Mouse (Mus musculus) liver, embryonic 14.5 days (tissue): ENCODE results near the gene Hand2. TPM values are rescaled to one million over a fixed set of nuclear protein-coding genes. Genes with fewer than 3 reads are reported as not detected.

Source experiments
- ATAC-seq: fragments of 200-750 bp; cut with Nextera tagmentation; 2 replicates; pipeline ENCODE4 v1.8.0; 2017; ENCODE audit warnings: moderate number of reproducible peaks, mild to moderate bottlenecking, moderate library complexity; ENCODE audit not compliant: insufficient read depth
- DNase-seq, 3 experiments: peaks; one replicate each; pipeline ENCODE4 v3.0.0-alpha.2; 2012 to 2013; ENCODE audit warnings: low read depth in 3 of 3, low spot score in 3 of 3
- H3K27ac ChIP-seq: fragments of 300-500 bp; sonication (generic); 2 replicates; pipeline ENCODE4 v1.5.1; 2014; ENCODE audit warnings: moderate library complexity, mild to moderate bottlenecking, control low read depth, inconsistent platforms
- H3K27me3 ChIP-seq: fragments of 300-500 bp; sonication (generic); 2 replicates; pipeline ENCODE4 v1.6.1; 2014; ENCODE audit warnings: mild to moderate bottlenecking, low read length, moderate library complexity; ENCODE audit not compliant: control insufficient read depth, insufficient read depth
- H3K36me3 ChIP-seq: fragments of 300-500 bp; sonication (generic); replicated peaks from 2 replicates; pipeline ENCODE4 v1.6.1; 2014; ENCODE audit warnings: low read depth; ENCODE audit not compliant: control insufficient read depth, insufficient read depth
- H3K4me1 ChIP-seq, 2 experiments: fragments of 200-500 bp in 1 of 2; fragments of 300-500 bp in 1 of 2; sonication (generic) in 1 of 2; replicated peaks; 2 replicates each; pipeline ENCODE4 v1.6.1; 2012 to 2014; ENCODE audit warnings: antibody characterized with exemption in 1 of 2, inconsistent platforms in 1 of 2, low read length in 1 of 2; ENCODE audit not compliant: control insufficient read depth in 2 of 2, insufficient read depth in 2 of 2
- H3K4me2 ChIP-seq: fragments of 300-500 bp; sonication (generic); 2 replicates; pipeline ENCODE4 v1.6.1; 2014; ENCODE audit warnings: low read depth, mild to moderate bottlenecking, control low read depth, moderate library complexity
- H3K4me3 ChIP-seq, 2 experiments: fragments of 200-500 bp in 1 of 2; fragments of 300-500 bp in 1 of 2; sonication (generic) in 1 of 2; 2 replicates each; pipeline ENCODE4 v1.5.1; 2012 to 2014; ENCODE audit warnings: low read depth in 2 of 2, low read length in 2 of 2, mild to moderate bottlenecking in 2 of 2, control low read depth in 1 of 2, inconsistent platforms in 1 of 2, moderate library complexity in 1 of 2; ENCODE audit not compliant: insufficient read depth in 1 of 2
- H3K9ac ChIP-seq: fragments of 300-500 bp; sonication (generic); replicated peaks from 2 replicates; pipeline ENCODE4 v1.6.1; 2014; ENCODE audit warnings: mild to moderate bottlenecking, control low read depth, moderate library complexity
- H3K9me3 ChIP-seq: fragments of 300-500 bp; sonication (generic); 2 replicates; pipeline ENCODE4 v1.6.1; 2016; ENCODE audit warnings: low read length, mixed read lengths; ENCODE audit not compliant: control insufficient read depth
- CTCF ChIP-seq: IDR thresholded peaks from 2 replicates; pipeline ENCODE4 v1.5.1; 2016; ENCODE audit warnings: antibody characterized with exemption, low read depth, control low read depth
- EP300 ChIP-seq: IDR thresholded peaks from 2 replicates; pipeline ENCODE4 v1.6.1; 2016; ENCODE audit warnings: antibody characterized with exemption, low read depth
- WGBS: fragments of 180-500 bp; shearing (Covaris S2); extraction: QIAGEN DNeasy Blood & Tissue Kit; methylation state at CpG from one replicate; pipeline ENCODE4 v1.1.7; 2014; ENCODE audit not compliant: insufficient replicate concordance; 5-methylcytosine and 5-hydroxymethylcytosine counted together
- polyA plus RNA-seq, 2 experiments: library from polyadenylated mRNA; depleted of rRNA in 1 of 2; stranded (reverse) in 1 of 2; unstranded in 1 of 2; fragments of >200 nt; fragmentation: Nextera tagmentation in 1 of 2; extraction: Ambion mirVana in 1 of 2; gene quantifications; 2 replicates each; pipeline versions ENCODE4 v1.2.1 to v1.2.3; 2012 to 2014

Gene Hand2
- polyA plus RNA-seq, 2 experiments = 0.44 to 2.1 TPM

GRCm38 (mm10) chr8:57315471-57315870, 5.3 kb upstream of the Hand2 start:
- Histone ChIP-seq H3K4me1 (no peaks in the 10 kb centered on the region), H3K27me3 (peaks cover 79% of the 10 kb centered on the region), H3K27ac (no peak overlapping the region), H3K9me3 (no peaks in the 10 kb centered on the region), H3K9ac (no peak overlapping the region), H3K4me3 (no peak overlapping the region), H3K36me3 (no peaks in the 10 kb centered on the region), H3K4me2 (no peak overlapping the region)
- DNase-seq (no peak), ATAC-seq (no peak)
- no peak for TF ChIP-seq EP300
- TF ChIP-seq CTCF = no peak
- WGBS = 13% methylated on average over 3 of the region's 3 CpGs

GRCm38 (mm10) chr8:57317107-57317506, 3.7 kb upstream of the Hand2 start:
- H3K4me3 ChIP-seq = no peak overlapping the region
- ATAC-seq (no peak), DNase-seq (no peak)
- peaks cover 93% of the 10 kb centered on the region for H3K27me3 ChIP-seq
- no peaks in the 10 kb centered on the region for H3K9me3 ChIP-seq
- no peak overlapping the region for H3K27ac ChIP-seq
- H3K9ac ChIP-seq = no peak overlapping the region
- H3K36me3 ChIP-seq = no peaks in the 10 kb centered on the region
- H3K4me2 ChIP-seq = no peak overlapping the region
- TF ChIP-seq EP300 (no peak), CTCF (no peak)
- no peaks in the 10 kb centered on the region for H3K4me1 ChIP-seq

GRCm38 (mm10) chr8:57317890-57318480, 2.8 kb upstream of the Hand2 start:
- TF ChIP-seq EP300 (no peak), CTCF (no peak)
- H3K27ac ChIP-seq = no peak overlapping the region
- ATAC-seq = no peak
- H3K9ac ChIP-seq = no peak overlapping the region
- peaks cover 93% of the 10 kb centered on the region for H3K27me3 ChIP-seq
- no peak for DNase-seq
- no peaks in the 10 kb centered on the region for H3K4me1 ChIP-seq
- no peaks in the 10 kb centered on the region for H3K36me3 ChIP-seq
- no peaks in the 10 kb centered on the region for H3K9me3 ChIP-seq
- WGBS = 15% methylated on average over 5 of the region's 5 CpGs
- no peak overlapping the region for H3K4me2 ChIP-seq
- H3K4me3 ChIP-seq = no peak overlapping the region

GRCm38 (mm10) chr8:57319092-57319980, 1.4 kb upstream of the Hand2 start:
- ATAC-seq (no peak), DNase-seq (no peak)
- peak overlapping the region in 1 of 2 experiments; percentile 29; a peak in 1 of 4 replicates for H3K4me3 ChIP-seq
- H3K4me1 ChIP-seq = no peaks in the 10 kb centered on the region
- H3K27ac ChIP-seq = no peak overlapping the region
- 7% methylated on average over 17 of the region's 17 CpGs for WGBS
- H3K36me3 ChIP-seq = no peaks in the 10 kb centered on the region
- peaks cover 93% of the 10 kb centered on the region for H3K27me3 ChIP-seq
- H3K4me2 ChIP-seq = no peak overlapping the region
- no peaks in the 10 kb centered on the region for H3K9me3 ChIP-seq
- TF ChIP-seq CTCF (no peak), EP300 (no peak)
- no peak overlapping the region for H3K9ac ChIP-seq

GRCm38 (mm10) chr8:57319981-57320585, 700 bp upstream of the Hand2 start:
- no peak overlapping the region for H3K4me2 ChIP-seq

More at GRCm38 (mm10) chr8:57319981-57320585, 700 bp upstream of the Hand2 start:
- ATAC-seq (no peak), DNase-seq (no peak)
- Histone ChIP-seq H3K36me3 (no peaks in the 10 kb centered on the region), H3K27ac (no peak overlapping the region), H3K4me1 (no peaks in the 10 kb centered on the region), H3K9ac (no peak overlapping the region), H3K27me3 (peaks cover 95% of the 10 kb centered on the region), H3K4me3 (peak overlapping the region; percentile 21 to 46), H3K9me3 (no peaks in the 10 kb centered on the region)
- no peak for TF ChIP-seq EP300
- no peak for TF ChIP-seq CTCF
- 4% methylated on average over 22 of the region's 22 CpGs for WGBS
